In genomic region chr9:103207846-103208245, GRCm38 (mm10) we compare ENCODE assay signal across 8 mouse cellular contexts. TPM values are rescaled to one million over a fixed set of nuclear protein-coding genes. Genes with fewer than 3 reads are reported as not detected.
DNase-seq lines count a peak whose midpoint lies in the region; ATAC-seq lines count a peak whose summit lies in the region.

No protein-coding gene starts in this region.

- peak; percentile 90 for ATAC-seq in hindbrain, embryonic 16.5 days

- H3K4me1 ChIP-seq in hindbrain, embryonic 16.5 days (ENCODE audit: control insufficient read depth, insufficient read depth, low read depth, low read length): no peaks in the 10 kb centered on the region

- peak overlapping the region; percentile 50 for H3K4me2 ChIP-seq in hindbrain, embryonic 16.5 days (ENCODE audit: low read length)

- peak overlapping the region; percentile 8; the same call in 1 of the 2 replicates for H3K4me3 ChIP-seq in hindbrain, embryonic 16.5 days (ENCODE audit: low read length)

- no peaks in the 10 kb centered on the region for H3K36me3 ChIP-seq in hindbrain, embryonic 16.5 days (ENCODE audit: control insufficient read depth, insufficient read depth, low read length)

- H3K27me3 ChIP-seq in hindbrain, embryonic 16.5 days (replicated peaks; ENCODE audit: control insufficient read depth, insufficient read depth, low read length): no peaks in the 10 kb centered on the region

- H3K9ac ChIP-seq in hindbrain, embryonic 16.5 days (ENCODE audit: low read depth, low read length): no peak overlapping the region

- WGBS in hindbrain, embryonic 16.5 days: 9% methylated on average over 16 of the region's 16 CpGs

- peak; percentile 89 for DNase-seq in T-cell, adult 2 months (ENCODE audit: low spot score)
- DNase-seq in cerebellum, adult 9-11 months: peak; percentile 72
- DNase-seq in gastrocnemius, adult 18-20 months (ENCODE audit: low spot score): peak; percentile 59
- peak; percentile 43 for DNase-seq in left cerebral cortex, adult 11 months (ENCODE audit: low spot score)
- DNase-seq in lung, postnatal 4 days: peak; percentile 84
- DNase-seq in right cerebral cortex, adult 18-20 months: peak; percentile 70
- DNase-seq in urinary bladder, postnatal 36 days (ENCODE audit: low spot score in 2 of 2): peak; percentile 43 to 61

- no peaks in the 10 kb centered on the region for H3K9me3 ChIP-seq in hindbrain, embryonic 16.5 days (ENCODE audit: control insufficient read depth, low read length)

- H3K27ac ChIP-seq in hindbrain, embryonic 16.5 days (ENCODE audit: low read depth, low read length): no peak overlapping the region

RNA-seq across cellular contexts. Expression of gene Srprb, which starts 5.9 kb away (rescaled TPM):
- 10 to 100 TPM; 16.2 to 17.2 TPM for total RNA-seq in gastrocnemius, adult 18-20 months (2021)
- 63.8 and 67.7 TPM in 2 replicates for polyA plus RNA-seq in hindbrain, embryonic 16.5 days (2015; fragmentation: Nextera tagmentation; extraction: Ambion mirVana)

RNA-seq across cellular contexts. Expression of gene Gm20425, which starts 22.3 kb away (rescaled TPM):
- total RNA-seq in gastrocnemius, adult 18-20 months (2021): 1 to 10 TPM; 2.7 to 3.9 TPM
- polyA plus RNA-seq in hindbrain, embryonic 16.5 days (2015; fragmentation: Nextera tagmentation; extraction: Ambion mirVana): not detected in 2 replicates

RNA-seq across cellular contexts. Expression of gene Trf, which starts 22.4 kb away (rescaled TPM):
- 10 to 100 TPM; 18.2 to 29.2 TPM for total RNA-seq in gastrocnemius, adult 18-20 months (2021)
- 40.0 and 41.2 TPM in 2 replicates for polyA plus RNA-seq in hindbrain, embryonic 16.5 days (2015; fragmentation: Nextera tagmentation; extraction: Ambion mirVana)
